Mouse (Mus musculus) inflammation-experienced regulatory T-cells, adult 6 months (primary cell): ENCODE measurements around the gene Xrcc2. TPM values are rescaled to one million over a fixed set of nuclear protein-coding genes. Genes with fewer than 3 reads are reported as not detected.

Source experiments
- ATAC-seq: one replicate; pipeline ENCODE4 v1.8.0; 2017
- polyA plus RNA-seq, 3 experiments: library from polyadenylated mRNA; unstranded; fragments of 100-300 nt; shearing (Covaris generic); gene quantifications; one replicate each; pipeline ENCODE4 v1.2.1; 2017

The Xrcc2 gene
- polyA plus RNA-seq, 3 experiments from 2014 or later = 2.9 to 6.3 (median 4.7) TPM

- no peak for ATAC-seq
Observed at GRCm38 (mm10) chr5:25668306-25668705, 37.3 kb downstream of the Xrcc2 start.

DNA sequence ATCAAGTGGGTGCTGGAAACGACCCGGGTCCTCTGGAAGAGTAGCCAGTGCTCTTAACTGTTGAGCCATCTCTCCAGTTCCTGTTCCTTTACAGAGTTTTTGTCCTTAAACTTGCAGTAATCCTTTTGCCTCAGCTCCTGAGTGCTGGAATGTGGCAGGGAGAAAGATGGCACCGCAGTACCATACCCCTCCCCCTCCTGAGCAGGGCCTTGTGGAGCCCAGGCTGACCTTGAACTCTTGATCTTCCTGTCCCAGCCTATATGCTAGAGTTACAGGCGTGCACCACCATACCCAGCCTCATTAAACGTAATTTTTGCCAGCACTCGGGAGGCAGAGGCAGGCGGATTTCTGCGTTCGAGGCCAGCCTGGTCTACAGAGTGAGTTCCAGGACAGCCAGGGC, 38.9 kb downstream of the Xrcc2 start:
- ATAC-seq = no peak

GRCm38 (mm10) chr5:25666108-25666507, 39.5 kb downstream of the Xrcc2 start:
- ATAC-seq = no peak

DNA sequence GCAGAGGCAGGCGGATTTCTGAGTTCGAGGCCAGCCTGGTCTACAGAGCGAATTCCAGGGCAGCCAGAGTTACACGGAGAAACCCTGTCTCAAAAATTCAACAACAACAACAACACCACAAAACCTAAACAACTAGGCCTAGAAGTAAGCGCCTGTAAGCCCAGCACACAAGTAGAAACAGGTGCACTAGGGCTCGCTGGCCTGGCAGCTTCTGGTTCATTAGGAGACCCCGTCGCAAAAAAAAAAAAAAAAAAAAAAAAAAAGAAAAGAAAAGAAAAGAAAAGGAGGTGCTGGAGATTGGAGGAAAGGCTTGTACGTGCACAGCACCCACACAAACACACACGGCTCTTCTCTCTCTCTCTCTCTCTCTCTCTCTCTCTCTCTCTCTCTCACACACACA, 40.1 kb downstream of the Xrcc2 start:
- no peak for ATAC-seq

DNA sequence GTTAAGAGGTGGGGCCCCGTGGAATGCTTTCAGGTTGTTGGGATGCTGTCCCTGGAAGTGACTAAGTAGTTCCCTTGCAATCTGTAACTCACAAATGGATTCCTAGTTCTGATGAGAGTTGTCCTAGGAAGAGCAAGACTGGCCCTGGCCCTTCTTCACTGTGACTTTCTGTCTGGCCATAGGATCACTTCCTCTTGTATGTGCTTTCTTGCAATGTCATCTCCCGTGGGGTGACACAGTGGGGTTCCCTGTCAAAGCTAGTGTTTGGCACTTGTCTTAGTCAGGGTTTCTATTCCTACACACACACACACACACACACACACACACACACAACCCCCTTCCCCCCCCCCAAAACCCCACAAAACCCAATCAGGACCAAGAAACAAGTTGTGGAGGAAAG, 42.5 kb downstream of the Xrcc2 start:
- ATAC-seq = no peak

DNA sequence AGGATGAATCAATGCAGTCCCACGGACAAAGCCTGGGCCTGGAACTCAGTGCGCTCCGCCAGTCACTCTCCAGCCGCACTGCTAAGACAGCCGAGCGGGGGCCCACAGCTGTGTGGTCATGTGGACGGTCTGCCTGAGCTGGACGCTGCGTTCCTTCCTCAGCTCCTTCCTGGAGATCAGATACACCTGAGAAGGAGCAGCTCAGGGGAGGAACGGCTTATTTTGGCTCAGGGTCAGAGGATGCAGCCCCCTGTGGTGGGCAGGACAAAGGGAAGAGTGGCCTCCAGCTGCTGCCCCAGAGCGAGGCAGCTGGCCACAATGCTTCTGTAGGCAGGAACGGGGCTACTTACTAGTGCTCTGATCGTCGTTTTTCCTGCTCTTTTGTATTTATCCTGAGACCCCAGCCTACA, 51.0 kb downstream of the Xrcc2 start:
- no peak for ATAC-seq

DNA sequence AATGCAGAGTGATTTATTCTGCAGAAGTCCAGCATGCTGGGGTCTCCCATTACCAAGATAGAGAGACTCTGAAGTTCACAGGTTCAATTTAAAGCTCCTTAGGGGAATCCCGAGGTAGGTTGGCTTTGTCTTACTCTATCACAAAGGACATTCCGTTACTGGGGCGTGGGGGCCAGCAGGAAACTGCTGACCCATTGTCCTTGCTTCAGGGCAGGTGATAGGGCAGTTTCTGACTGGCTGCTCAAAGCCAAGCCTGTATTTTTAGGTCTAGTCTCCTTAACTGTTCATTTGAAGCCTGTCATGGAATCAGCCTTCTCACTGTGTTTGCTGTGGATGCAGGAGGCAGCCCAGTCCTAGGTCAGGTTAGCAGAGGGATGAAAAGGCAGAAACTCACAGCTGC, 52.2 kb downstream of the Xrcc2 start:
- ATAC-seq = no peak

GRCm38 (mm10) chr5:25652435-25652834, 53.2 kb downstream of the Xrcc2 start:
- no peak for ATAC-seq

- ATAC-seq = no peak
Observed at GRCm38 (mm10) chr5:25645661-25646364, 59.8 kb downstream of the Xrcc2 start.

GRCm38 (mm10) chr5:25644509-25644908, 61.1 kb downstream of the Xrcc2 start:
- no peak for ATAC-seq

- no peak for ATAC-seq
Observed at GRCm38 (mm10) chr5:25642741-25643140, 62.9 kb downstream of the Xrcc2 start.

Other genes with a start within 250 kb of the Xrcc2 start
- gene Kmt2c, start 207.0 kb downstream of the Xrcc2 start, polyA plus RNA-seq = 10 to 100 TPM; 16.8 to 34.9 (median 34.9) TPM
- under 1 TPM in 1 of 3 experiments, not detected in 2; 0.23 TPM for gene Cct8l1, start 189.8 kb downstream of the Xrcc2 start, polyA plus RNA-seq
- 1 to 10 TPM; 1.1 to 1.4 (median 1.1) TPM for gene Actr3b, start 54.2 kb upstream of the Xrcc2 start, polyA plus RNA-seq
- gene Gm21663, start 236.6 kb upstream of the Xrcc2 start, polyA plus RNA-seq = not detected
- not detected for gene Gm21671, start 248.6 kb upstream of the Xrcc2 start, polyA plus RNA-seq